Mouse (Mus musculus): ENCODE measurements around the gene Cfap100. TPM values are rescaled to one million over a fixed set of nuclear protein-coding genes. Genes with fewer than 3 reads are reported as not detected.

The Cfap100 gene
- polyA plus RNA-seq, 1 experiment from 2014 or later, result 0.34 TPM

- H3K27ac ChIP-seq (replicated peaks), result peak overlapping the region; percentile 71
- H3K36me3 ChIP-seq (ENCODE audit: control insufficient read depth, insufficient read depth, low read length), result peaks cover 4% of the 10 kb centered on the region; the same call in 1 of the 2 replicates
- ATAC-seq (ENCODE audit: low FRiP score, low TSS enrichment) (peak; percentile 92), DNase-seq (ENCODE audit: low spot score) (peak; percentile 91)
- H3K4me1 ChIP-seq (replicated peaks; ENCODE audit: control insufficient read depth, insufficient read depth), result no peaks in the 10 kb centered on the region
- H3K4me3 ChIP-seq (ENCODE audit: low read depth, low read length), result peak overlapping the region; percentile 64
- no peak; the same call in 1 of the 2 replicates for TF ChIP-seq CTCF (IDR thresholded peaks at IDR 0.05; ENCODE audit: low read depth)
- peak; percentile 7 for TF ChIP-seq EP300 (optimal IDR thresholded peaks at IDR 0.05)
- H3K9ac ChIP-seq (ENCODE audit: low read length), result peak overlapping the region; percentile 76
- H3K9me3 ChIP-seq (ENCODE audit: control insufficient read depth, low read length), result no peaks in the 10 kb centered on the region
- WGBS, result under 1% methylated on average over 31 of the region's 31 CpGs
- H3K27me3 ChIP-seq (ENCODE audit: control insufficient read depth, insufficient read depth, low read length), result peaks cover 3% of the 10 kb centered on the region; the same call in 1 of the 2 replicates
- H3K4me2 ChIP-seq (replicated peaks; ENCODE audit: low read depth), result peak overlapping the region; percentile 100
These were observed 34.7 kb upstream of the Cfap100 start for GRCm38 (mm10) chr6:90463228-90463862.

GRCm38 (mm10) chr6:90462841-90463227, 34.2 kb upstream of the Cfap100 start:
- Histone ChIP-seq H3K4me3 (ENCODE audit: low read depth, low read length) (peak overlapping the region; percentile 64), H3K27me3 (ENCODE audit: control insufficient read depth, insufficient read depth, low read length) (peaks cover 3% of the 10 kb centered on the region; the same call in 1 of the 2 replicates), H3K4me1 (replicated peaks; ENCODE audit: control insufficient read depth, insufficient read depth) (no peaks in the 10 kb centered on the region), H3K27ac (replicated peaks) (peak overlapping the region; percentile 71), H3K9ac (ENCODE audit: low read length) (peak overlapping the region; percentile 76), H3K4me2 (replicated peaks; ENCODE audit: low read depth) (peak overlapping the region; percentile 100), H3K36me3 (ENCODE audit: control insufficient read depth, insufficient read depth, low read length) (peaks cover 4% of the 10 kb centered on the region; the same call in 1 of the 2 replicates), H3K9me3 (ENCODE audit: control insufficient read depth, low read length) (no peaks in the 10 kb centered on the region)
- no peak for DNase-seq (ENCODE audit: low spot score)
- TF ChIP-seq CTCF (IDR thresholded peaks at IDR 0.05; ENCODE audit: low read depth) (no peak), EP300 (optimal IDR thresholded peaks at IDR 0.05) (no peak)
- under 1% methylated on average over 32 of the region's 38 CpGs for WGBS
- ATAC-seq (ENCODE audit: low FRiP score, low TSS enrichment), result peak; percentile 22

- Histone ChIP-seq H3K27ac (replicated peaks) (peak within 1 kb of the TSS; percentile 71), H3K27me3 (ENCODE audit: control insufficient read depth, insufficient read depth, low read length) (peaks cover 3% of the 10 kb centered on the region; the same call in 1 of the 2 replicates), H3K4me2 (replicated peaks; ENCODE audit: low read depth) (peak within 1 kb of the TSS; percentile 100), H3K9ac (ENCODE audit: low read length) (peak within 1 kb of the TSS; percentile 76), H3K4me1 (replicated peaks; ENCODE audit: control insufficient read depth, insufficient read depth) (no peaks in the 10 kb centered on the region), H3K9me3 (ENCODE audit: control insufficient read depth, low read length) (no peaks in the 10 kb centered on the region), H3K36me3 (ENCODE audit: control insufficient read depth, insufficient read depth, low read length) (no peaks in the 10 kb centered on the region), H3K4me3 (ENCODE audit: low read depth, low read length) (peak within 1 kb of the TSS; percentile 64)
- WGBS, result 0% methylated on average over 54 of the region's 70 CpGs
- TF ChIP-seq EP300 (optimal IDR thresholded peaks at IDR 0.05) (no peak), CTCF (IDR thresholded peaks at IDR 0.05; ENCODE audit: low read depth) (no peak)
- ATAC-seq (ENCODE audit: low FRiP score, low TSS enrichment) (peak; percentile 78), DNase-seq (ENCODE audit: low spot score) (peak; percentile 84)
These were observed 33.6 kb upstream of the Cfap100 start, which contains the start of gene Klf15 for GRCm38 (mm10) chr6:90462181-90462706. Gene Klf15, plus strand, starts transcription at chr6:90462576.

- no peak for DNase-seq (ENCODE audit: low spot score)
- WGBS, result 35% methylated on average over 12 of the region's 12 CpGs
- H3K9ac ChIP-seq (ENCODE audit: low read length), result no peak overlapping the region
- peak overlapping the region; percentile 64 for H3K4me3 ChIP-seq (ENCODE audit: low read depth, low read length)
- peaks cover 3% of the 10 kb centered on the region; the same call in 1 of the 2 replicates for H3K27me3 ChIP-seq (ENCODE audit: control insufficient read depth, insufficient read depth, low read length)
- no peak for ATAC-seq (ENCODE audit: low FRiP score, low TSS enrichment)
- H3K9me3 ChIP-seq (ENCODE audit: control insufficient read depth, low read length), result no peaks in the 10 kb centered on the region
- no peaks in the 10 kb centered on the region for H3K36me3 ChIP-seq (ENCODE audit: control insufficient read depth, insufficient read depth, low read length)
- TF ChIP-seq EP300 (optimal IDR thresholded peaks at IDR 0.05) (no peak), CTCF (IDR thresholded peaks at IDR 0.05; ENCODE audit: low read depth) (no peak)
- peak overlapping the region; percentile 100 for H3K4me2 ChIP-seq (replicated peaks; ENCODE audit: low read depth)
- no peaks in the 10 kb centered on the region for H3K4me1 ChIP-seq (replicated peaks; ENCODE audit: control insufficient read depth, insufficient read depth)
- no peak overlapping the region for H3K27ac ChIP-seq (replicated peaks)
These were observed 33.2 kb upstream of the Cfap100 start for GRCm38 (mm10) chr6:90461771-90462170.

GRCm38 (mm10) chr6:90461181-90461580, 32.6 kb upstream of the Cfap100 start:
- Histone ChIP-seq H3K9me3 (ENCODE audit: control insufficient read depth, low read length) (no peaks in the 10 kb centered on the region), H3K4me3 (ENCODE audit: low read depth, low read length) (no peak overlapping the region), H3K27me3 (ENCODE audit: control insufficient read depth, insufficient read depth, low read length) (peaks cover 3% of the 10 kb centered on the region; the same call in 1 of the 2 replicates), H3K4me1 (replicated peaks; ENCODE audit: control insufficient read depth, insufficient read depth) (no peaks in the 10 kb centered on the region), H3K4me2 (replicated peaks; ENCODE audit: low read depth) (no peak overlapping the region), H3K27ac (replicated peaks) (no peak overlapping the region), H3K36me3 (ENCODE audit: control insufficient read depth, insufficient read depth, low read length) (no peaks in the 10 kb centered on the region), H3K9ac (ENCODE audit: low read length) (no peak overlapping the region)
- no peak for ATAC-seq (ENCODE audit: low FRiP score, low TSS enrichment)
- TF ChIP-seq EP300 (optimal IDR thresholded peaks at IDR 0.05), result no peak
- TF ChIP-seq CTCF (IDR thresholded peaks at IDR 0.05; ENCODE audit: low read depth), result no peak
- WGBS, result 46% methylated on average over 2 of the region's 2 CpGs
- DNase-seq (ENCODE audit: low spot score), result no peak

- Histone ChIP-seq H3K4me3 (ENCODE audit: low read depth, low read length) (no peak overlapping the region), H3K9ac (ENCODE audit: low read length) (no peak overlapping the region), H3K4me2 (replicated peaks; ENCODE audit: low read depth) (no peak overlapping the region), H3K27ac (replicated peaks) (no peak overlapping the region), H3K36me3 (ENCODE audit: control insufficient read depth, insufficient read depth, low read length) (no peaks in the 10 kb centered on the region), H3K9me3 (ENCODE audit: control insufficient read depth, low read length) (no peaks in the 10 kb centered on the region), H3K4me1 (replicated peaks; ENCODE audit: control insufficient read depth, insufficient read depth) (no peaks in the 10 kb centered on the region), H3K27me3 (ENCODE audit: control insufficient read depth, insufficient read depth, low read length) (peaks cover 3% of the 10 kb centered on the region; the same call in 1 of the 2 replicates)
- ATAC-seq (ENCODE audit: low FRiP score, low TSS enrichment), result no peak
- no peak for TF ChIP-seq CTCF (IDR thresholded peaks at IDR 0.05; ENCODE audit: low read depth)
- no peak for TF ChIP-seq EP300 (optimal IDR thresholded peaks at IDR 0.05)
- WGBS, result 76% methylated on average over 2 of the region's 2 CpGs
- DNase-seq (ENCODE audit: low spot score), result no peak
These were observed 28.8 kb upstream of the Cfap100 start for GRCm38 (mm10) chr6:90457421-90457820.

All from stomach, postnatal 0 days (tissue).